Mouse (Mus musculus) cerebellum, adult 18-20 months (tissue): ENCODE data around the gene Lgals3.

Experiments
- DNase-seq, 2 experiments: peaks; one replicate each; pipeline ENCODE4 v3.0.0; 2021

The Lgals3 gene

DNA sequence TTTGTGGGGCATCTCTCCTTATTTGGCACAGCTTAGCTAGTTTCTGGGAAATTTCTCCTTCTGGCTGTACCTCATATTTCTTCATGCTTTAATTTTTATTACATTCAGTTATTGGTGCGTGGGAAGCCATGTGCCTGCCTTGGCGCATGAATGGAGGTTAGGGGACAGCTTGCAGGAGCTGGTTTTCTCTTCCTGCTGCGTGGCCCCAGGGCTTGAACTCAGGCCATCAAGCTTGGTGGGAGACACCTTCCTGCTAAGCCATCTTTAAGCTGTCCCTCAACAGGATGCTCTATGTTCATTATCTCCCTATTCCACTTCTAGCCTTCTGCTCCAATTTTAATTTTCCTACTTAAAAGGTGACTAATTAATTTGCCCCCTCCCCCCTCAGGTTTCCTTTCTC lies 3.2 kb downstream of the Lgals3 start:
- DNase-seq = no peak

DNA sequence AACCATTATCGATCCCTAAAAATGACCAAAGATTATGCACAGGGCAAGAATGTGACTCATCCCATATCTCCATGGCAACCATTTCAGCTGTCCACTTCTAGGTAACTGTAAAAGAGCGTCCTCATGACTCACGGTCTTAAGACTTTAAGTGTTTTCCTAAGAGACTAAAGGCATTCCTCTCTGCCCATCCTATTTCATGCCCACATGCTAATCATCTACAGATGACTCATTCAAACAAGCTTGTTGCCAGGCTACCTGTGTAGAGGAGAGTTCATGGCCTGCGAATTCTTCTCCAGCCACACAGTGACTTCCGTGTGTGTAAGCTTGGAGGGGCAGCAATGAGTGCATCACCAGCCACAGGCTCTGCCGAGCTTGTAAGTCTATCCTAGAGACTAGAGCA lies 4.1 kb downstream of the Lgals3 start:
- no peak for DNase-seq

DNA sequence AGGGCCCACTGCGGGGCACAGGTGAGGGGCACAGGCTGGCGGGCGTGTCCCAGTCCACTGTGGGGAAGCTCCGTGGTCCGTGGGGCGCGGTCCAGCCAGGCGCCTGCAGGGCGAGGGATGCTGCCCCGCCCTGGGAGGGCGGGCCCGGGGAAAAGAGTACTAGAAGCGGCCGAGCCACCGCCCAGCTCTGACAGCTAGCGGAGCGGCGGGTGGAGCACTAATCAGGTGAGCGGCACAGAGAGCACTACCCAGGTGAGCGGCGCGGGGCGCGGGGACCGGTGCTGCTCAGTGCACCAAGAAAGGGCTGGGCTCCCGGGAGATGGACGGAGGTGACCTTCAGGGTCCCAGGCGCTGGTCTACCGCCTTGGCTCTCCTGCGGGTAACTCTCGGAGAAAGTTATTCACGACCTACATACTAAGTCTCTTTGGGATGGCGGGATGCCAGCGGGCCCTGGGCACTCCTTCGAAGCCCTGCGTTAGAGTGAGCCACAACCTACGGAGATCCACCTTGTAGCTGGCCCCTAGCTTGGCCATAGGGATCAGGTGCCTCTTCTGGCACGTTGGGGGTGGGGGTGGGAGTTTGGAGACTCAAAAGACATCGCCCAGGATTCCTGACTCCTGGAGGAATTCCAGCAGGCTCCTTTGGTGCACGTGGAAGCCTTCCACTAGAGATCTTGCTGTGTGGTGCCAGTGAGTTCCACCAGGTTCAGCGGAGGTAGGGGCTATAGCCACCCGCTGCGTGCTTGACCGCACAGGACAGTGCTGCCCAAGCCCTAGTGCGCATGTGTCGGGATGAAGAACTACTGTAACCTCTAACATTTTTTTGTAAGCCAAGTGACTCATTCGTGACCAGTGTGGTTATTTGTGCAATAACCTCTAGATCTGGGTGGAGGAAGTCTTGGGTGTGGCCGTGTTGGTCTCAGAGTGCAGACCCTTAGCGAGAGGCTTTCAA lies 6.5 kb downstream of the Lgals3 start:
- DNase-seq = peak in 1 of 2 experiments; percentile 23

DNA sequence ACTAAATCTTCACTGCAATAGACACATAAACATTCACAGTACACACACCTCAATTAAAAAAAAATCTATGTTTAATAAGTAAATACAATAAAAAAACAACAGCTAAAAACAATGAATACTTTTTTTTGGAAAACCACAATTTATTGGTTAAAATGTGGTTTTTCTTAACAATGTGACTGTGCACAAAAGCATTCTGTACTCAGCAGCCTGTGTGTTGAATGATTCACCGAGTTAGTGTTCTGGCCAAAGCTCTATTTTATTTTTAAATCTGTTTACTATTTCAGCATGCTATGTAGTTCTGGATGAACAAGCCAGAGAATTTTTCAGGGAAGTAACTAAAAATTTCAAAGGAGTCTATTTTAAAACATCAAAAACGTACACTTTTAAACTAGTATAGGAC lies 9.0 kb downstream of the Lgals3 start:
- no peak for DNase-seq

DNA sequence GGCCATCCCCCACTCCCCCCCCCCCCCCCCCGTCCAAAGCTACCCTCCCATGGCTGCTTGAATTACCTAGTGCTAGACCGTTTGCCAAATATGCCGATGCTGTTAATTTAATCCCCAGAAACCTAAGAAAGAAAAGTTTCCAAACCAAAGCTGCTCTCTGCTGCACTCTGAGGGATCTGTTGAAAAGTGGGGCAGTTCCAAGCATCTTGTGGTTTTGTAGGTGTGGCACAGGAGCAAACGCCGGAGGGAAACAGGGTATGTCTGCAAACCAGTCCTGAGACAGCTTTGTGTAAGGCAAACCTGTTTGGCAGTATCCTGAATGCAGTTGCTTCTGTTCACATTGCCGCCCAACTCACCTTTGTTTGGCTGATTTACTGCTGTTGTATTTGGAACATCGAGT lies 10.8 kb downstream of the Lgals3 start:
- no peak for DNase-seq

DNA sequence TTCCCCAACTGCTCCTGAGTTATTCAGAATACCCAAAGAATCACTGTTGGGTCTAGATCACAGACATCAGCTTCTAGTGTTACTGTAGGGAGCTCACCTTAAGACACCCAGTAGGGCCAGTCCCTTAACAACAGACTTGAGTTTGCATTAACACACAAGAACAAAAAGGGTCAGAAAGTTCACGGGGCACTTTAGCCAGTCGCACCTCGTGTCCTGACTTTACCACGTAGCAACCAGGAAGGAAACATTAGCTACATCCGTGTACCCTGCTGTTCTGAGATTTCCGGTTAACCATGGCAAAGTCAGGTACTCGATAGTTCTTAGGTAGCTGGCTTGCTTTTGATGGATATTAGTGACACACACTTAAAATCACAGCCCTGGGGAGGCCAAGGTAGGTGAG lies 16.4 kb downstream of the Lgals3 start:
- DNase-seq = no peak

DNA sequence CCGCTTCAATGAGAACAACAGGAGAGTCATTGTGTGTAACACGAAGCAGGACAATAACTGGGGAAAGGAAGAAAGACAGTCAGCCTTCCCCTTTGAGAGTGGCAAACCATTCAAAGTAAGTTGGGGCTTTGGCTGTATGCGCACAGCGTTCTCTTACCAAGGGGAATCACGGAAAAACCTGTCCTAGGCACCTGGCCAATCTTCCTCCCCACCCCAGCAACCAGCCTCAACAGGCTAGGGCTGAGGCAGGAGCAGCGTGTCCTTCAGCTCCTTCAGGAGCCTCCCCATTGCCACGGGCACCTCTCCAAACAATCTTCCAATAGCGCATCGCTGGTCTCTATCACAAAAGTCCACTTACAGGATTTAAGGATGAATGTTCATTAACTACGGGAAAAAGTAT lies 17.1 kb downstream of the Lgals3 start:
- DNase-seq = no peak

DNA sequence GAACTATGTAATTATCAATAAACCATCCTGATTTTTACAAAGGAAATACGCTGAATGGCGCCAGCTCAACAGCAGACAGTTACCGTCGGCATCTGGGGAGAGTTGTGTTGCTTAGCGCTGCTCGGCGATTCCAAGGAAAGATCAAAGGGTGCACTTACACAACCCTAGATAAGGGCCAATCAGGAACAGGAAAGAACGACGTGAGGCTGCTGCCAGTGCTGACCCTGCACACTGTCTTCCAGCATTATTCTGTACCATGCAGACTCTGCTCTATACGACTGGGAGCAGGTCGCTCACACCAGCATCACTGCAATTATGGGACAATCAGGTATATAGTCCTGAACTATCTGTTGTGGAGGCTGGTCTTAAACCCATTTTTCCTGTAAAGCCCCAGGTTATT lies 18.6 kb downstream of the Lgals3 start:
- DNase-seq = no peak

DNA sequence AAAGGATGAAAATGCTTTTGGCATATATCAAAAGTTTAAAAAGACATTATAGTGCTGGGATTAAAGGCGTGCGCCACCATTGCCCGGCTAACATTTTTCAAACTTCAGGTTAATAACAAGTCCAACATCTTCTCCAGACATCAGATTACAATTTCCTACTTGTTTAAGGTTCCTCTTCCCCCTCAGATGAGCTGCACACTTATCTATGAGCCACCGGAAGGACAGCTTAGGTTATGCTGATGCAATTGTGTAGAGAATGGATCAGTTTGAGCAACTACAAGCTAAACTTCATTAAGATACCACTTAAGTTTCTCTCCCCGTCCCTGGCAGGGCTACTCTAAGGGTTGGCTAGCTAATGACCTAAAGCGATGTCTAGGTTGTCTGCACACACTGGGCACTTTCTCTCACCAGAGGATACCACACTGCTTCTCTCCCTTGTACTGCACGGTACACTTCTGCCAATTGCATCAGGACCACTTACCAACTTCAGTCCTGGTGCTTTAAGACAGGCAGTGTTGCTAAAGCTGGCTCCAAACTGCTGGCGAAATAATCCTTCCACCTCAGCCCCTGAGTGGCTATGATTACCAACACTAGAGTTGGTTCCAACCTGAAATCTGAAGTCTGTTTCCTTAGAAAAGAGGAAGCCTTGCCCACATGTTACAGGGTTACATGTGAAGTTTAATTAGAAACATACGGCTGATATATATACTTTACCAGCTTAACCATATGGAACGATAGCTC lies 26.0 kb downstream of the Lgals3 start:
- no peak for DNase-seq

DNA sequence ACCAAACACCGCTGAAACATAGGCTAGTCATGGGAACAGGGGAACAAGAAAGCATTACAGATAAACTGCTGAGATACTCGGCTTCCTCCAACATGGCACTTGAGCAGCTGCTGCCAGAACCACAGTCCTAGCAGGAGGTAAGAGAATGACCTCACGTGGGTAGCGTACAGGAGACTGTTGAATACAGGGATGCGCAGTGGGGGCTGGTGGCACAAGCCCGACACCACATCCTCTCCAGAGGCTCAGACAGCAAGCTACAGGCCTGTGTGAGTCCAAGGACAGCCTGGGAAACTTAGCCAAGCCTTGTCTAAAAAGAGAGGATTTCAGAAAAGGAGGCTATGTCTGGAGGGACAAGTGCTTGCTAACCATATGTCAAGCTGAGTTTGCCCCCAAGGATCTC lies 27.5 kb downstream of the Lgals3 start:
- no peak for DNase-seq

DNA sequence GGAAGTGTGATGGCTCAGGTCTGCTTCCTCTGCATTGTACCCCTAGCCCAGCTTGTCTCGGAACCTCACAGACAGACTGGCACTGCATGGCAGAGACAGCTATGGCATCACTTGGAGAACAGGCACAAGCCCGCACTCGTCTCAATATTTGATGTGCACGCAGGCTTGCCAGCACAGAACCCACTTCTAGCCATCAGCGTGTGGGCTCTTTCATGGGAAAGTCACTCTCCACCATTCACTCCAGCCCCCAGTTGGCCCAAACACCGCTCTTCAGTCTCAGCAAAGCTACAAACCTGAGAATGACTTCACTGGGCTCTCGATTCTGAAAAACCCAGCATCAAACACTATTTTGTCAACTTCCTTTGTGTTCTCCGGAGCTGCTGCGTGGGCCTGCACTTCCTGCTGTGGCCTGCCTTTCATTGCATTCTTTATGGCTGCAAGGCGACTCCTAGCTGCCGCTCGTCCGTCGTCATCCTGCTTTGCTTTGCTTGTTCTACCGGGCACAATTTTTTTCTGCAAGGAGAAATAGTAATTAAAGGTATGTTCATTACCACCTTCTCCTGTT lies 28.0 kb downstream of the Lgals3 start:
- DNase-seq = no peak

DNA sequence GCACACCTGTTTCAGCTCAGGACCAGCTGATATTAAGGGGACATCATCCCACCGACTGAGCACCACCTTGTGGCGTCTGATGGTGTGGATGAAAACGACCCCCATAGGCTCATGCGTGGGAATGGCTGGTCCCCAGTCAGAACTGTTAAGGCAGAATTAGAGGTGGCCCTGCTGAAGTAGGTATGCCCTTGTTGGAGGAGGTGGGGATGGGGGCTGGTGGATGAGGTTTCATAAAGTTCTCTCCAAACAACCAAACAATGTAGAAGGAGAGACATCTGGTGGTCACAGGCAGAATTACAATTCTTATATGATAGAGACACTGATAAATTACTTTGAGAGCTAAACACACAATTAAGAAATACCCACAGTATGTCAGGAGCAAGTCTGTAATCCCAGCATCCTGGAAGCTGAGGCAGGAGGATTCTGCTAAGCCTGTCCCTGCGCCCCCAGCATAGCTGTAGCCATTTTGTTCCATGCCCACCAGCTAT lies 28.7 kb downstream of the Lgals3 start:
- peak; percentile 19 to 33 for DNase-seq

DNA sequence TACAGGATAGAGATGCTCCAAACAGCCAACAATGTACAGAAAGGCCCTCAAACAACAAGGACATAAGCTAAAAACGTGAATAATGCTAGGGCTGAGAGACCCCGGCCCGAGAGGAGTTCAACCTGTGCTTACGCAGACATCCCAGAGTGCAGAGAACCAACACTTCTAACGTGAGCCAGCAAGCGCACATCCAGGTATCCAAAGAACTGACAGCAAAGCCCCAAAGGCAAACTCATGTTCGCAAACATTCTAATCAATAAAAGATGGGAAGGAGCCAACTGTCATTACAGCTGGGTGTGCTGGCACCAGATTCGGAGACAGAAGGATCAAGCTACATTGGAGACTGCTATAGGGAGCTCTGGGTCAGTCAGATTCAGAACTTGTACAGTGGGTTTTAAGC lies 35.2 kb downstream of the Lgals3 start:
- DNase-seq = no peak

DNA sequence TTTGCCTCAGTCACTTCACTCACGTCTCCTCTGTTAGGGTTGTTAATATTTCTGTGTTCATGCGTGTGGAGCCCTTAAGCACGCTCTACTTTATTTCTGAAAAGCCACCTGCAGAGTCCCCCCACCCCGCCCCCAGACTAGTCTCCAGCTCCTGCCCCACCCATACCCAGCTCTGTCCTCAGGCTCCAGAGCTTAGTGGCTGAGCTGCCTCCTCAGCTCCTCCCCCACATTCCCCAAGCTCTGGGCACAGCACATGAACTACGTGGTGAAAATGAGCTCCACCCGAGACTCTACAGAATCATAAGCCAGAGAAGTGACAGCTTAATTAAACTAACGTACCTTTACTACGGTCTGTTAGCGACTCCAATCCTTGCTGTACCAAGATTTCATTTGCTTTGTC lies 38.4 kb downstream of the Lgals3 start:
- no peak for DNase-seq

DNA sequence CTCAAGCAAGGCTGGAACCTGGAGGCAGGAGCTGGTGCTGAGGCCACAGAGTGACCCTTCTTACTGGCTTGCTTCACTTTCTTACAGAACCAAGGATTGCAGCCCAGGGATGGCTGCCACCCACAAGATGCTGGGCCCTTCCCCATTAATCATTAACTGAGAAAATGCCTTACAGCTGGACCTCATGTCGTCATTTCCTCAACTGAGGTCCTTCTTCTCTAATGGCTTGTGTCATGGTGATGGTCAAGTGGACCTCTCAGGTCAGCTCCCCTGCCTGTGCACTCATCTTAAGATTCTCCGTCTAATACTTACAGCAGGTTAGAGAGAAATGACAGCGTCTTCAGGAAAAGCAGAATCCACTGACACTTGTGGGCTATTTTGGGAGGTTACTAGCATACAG lies 49.8 kb downstream of the Lgals3 start:
- DNase-seq = no peak

DNA sequence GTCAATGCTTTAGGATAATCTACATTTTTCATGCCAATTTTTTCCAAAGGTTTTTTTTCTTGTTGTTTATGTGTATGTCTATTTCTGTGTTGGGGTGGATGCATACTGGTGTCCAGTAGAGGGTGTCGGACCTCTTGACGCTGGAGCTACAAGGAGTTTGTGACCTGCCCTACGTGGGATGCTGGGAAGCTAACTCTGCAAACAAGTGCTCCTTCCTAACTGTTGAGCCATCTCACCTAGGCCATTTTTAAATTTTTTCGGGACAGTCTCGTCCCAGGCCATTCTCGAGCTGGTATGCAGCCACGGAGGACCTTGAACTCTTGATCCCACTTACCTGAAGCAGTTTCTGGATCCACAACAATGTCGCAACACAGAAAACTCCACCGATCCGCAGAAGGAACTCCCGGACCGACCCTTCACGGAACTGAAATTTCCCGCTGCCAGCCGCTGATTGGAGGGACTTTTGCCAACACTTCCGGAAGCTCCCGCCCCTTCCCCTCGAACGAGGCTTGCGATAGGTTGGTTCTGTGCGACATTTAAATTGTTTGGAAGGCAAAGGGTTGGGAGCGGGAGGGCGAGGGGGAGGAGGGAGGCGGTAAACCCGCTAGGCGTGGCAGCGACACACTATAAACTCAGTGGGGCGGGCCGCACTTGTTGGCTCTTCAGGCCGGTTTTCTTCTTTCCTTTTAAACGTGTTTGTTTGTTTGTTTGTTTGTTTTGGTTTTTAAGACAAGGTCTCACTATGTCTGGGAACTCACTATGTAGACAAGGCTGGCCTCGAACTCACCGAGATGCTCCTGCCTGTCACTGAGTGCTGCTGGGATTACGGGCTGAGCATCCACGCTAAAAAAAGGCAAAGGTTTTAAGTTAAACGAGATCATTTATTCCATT lies 50.5 kb downstream of the Lgals3 start, which contains the start of gene Dlgap5:
Gene Dlgap5, minus strand, starts transcription at position 633 of the 891 bp plus-strand sequence.
- peak; percentile 86 to 87 for DNase-seq

DNA sequence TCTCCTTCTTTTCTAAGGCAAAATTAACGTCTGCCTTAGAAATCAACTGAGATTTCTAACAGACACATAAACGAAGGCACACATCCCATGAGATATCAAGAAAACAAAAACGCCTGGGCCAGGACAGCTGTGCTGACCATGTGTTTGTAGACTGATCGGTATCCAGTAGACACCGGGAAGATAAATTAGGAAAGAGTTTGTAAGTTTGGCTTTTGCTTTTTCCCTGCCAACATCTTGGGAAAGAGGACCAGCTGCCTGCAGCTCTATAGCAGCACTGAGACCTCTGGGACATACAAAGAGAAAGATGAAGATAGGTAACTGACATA lies 51.1 kb downstream of the Lgals3 start:
- DNase-seq = no peak

DNA sequence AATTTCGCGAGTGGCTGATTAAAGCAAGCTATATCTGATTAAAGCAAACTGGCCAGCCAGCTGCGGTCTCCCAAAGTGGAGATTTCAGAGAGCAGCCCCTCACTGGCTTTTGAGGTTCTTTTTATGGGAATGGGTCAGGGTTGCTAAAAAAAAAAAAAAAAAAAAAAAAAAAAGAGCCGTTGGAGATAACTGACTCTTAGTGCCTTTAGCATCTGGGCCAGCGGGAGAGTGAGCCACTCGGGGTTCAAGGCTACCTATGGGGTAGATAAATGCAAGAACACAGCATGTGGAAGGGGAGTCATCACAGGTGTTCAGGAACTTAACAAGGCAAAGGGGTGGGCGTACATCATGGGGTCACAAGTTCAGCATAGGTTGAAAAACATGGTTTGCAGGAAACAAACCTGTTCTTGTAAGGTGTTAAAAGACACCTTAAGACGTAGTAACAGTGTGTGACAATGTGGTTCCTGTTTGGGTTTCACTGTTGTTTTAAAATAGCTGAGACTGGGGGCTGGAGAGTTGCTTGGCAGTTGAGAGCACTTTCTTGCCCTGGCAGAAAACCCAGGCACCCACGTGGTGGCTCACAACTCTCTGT lies 51.6 kb downstream of the Lgals3 start:
- DNase-seq = no peak

DNA sequence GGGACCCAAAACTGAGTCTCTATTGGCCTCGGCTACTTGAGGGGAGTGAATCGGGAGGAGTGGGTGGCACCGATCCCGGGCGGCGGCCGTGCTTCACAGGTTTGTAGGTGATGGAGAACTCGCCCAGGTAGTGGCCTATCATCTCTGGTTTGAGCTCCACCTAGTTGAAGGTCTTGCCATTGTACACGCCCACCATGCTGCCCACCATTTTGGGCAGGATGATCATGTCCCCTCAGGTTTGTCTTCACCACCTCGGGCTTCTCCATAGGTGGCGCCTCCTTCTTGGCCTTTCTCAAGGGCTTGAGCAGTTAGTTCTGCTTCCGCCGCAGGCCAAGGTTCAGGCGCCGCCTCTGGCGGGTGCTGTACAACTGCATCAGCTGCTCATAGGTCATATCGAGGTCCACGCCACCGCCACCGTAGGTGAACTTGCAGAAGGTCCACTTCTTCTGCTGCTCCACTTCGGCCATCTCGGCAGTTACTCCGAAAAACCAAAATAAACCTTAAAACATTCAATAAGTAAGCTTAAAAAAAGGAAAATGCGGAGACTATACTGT lies 52.2 kb downstream of the Lgals3 start:
- DNase-seq = no peak

DNA sequence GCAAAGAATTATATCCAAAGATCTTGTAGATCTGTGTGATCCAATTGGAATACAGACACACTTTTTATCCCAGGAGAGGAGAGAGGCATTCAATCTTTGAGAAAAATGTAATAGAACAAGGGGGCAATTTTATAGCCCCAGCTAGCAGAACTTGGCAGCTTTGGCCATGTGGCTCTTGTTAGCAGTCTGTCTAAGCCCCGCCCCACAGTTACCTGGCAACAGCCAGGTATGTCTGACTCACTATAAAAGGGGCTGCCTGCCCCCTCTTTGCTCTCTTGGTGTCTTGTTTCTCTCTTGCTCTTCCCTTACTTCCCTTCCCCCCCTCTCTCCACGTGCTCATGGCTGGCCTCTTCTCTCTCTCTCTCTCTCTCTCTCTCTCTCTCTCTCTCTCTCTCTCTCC lies 54.1 kb downstream of the Lgals3 start:
- DNase-seq = no peak

DNA sequence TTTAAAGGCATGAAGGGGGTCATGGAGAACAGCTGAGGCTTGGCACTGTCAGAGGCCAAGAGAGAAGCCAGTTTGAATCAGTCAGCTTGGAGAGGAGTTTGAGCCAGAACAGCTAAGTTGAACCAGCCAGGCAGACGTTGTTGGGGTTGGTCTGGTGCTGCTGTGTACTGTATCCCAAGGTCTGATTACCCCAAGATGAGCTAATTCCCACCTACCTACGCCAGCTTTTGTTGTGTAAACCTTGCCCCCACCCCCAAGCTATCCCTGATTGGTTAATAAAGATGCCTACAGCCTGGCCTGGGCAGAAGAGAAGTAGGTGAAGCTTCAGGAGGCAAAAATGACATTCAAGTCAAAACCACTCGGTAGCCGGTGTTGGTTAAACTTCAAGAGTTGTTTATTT lies 54.9 kb downstream of the Lgals3 start:
- DNase-seq = no peak

DNA sequence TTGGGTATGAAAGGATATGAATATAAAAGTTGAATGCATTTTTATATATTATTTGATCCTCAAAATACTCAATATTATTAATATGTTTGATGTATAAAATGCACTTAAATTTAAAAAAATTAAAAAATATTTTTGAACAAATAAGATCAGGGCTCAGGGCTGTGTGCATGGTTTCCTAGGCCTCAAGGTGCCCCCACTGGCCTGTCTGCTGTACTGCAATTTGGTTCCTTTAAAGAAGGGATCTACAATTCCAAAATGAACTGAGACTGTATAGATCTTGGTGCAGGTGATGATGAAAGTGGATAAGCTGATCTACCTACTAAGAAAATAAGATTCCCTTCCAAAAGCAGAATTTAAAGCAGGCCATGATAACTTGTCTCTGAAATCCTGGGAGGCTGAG lies 65.4 kb downstream of the Lgals3 start:
- DNase-seq = no peak
